Mouse (Mus musculus) hindlimb bud, embryonic 11.5 days (tissue): ENCODE results near the gene Cers6.

Experiments
- DNase-seq: peaks from one replicate; pipeline ENCODE4 v3.0.0-alpha.2; 2012; ENCODE audit warnings: low read depth, low spot score; ENCODE audit errors: extremely low spot score

The Cers6 gene

DNA sequence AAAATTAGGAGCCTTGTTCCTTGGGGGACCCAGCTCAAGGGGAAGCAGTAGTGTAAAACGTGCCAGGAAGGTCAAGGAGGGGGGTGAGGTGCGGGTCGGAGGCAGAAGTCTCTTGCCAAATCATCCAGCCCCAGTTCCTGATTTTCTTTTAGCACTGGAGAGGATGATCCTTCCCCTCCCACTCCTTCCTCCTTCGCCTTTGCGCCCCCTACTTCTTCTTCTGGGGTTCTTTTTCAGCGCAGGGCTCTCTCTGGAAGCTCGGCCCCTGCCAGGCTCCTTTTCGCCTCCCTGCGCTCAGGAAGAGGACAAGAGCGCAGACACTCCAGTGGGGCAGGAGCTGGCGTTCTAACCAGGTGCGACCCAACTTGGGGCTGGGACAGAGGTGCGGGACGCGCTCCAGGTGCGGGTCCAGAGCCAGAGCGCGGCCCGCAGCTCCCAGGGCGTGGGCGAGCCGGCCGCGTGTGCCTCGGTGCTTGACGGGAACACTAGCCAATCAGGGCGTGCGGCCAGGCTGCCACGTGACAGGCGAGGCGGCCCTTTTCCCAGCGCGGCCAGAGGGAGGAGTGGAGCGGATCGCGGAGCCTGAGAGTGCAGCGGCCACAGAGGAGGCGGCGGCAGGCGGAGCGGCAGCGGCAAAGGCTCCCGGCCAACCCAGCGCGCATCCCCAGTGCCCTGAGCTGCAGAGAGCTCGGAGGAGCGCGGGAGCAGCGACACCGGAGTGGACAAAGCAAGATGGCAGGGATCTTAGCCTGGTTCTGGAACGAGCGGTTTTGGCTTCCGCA, at the start of gene Cers6:
Gene Cers6, plus strand, starts transcription at position 538 of the 782 bp plus-strand sequence.
- no peak for DNase-seq

- DNase-seq: no peak
These were observed 46.8 kb upstream of the Cers6 start for GRCm38 (mm10) chr2:68814409-68814808.

DNA sequence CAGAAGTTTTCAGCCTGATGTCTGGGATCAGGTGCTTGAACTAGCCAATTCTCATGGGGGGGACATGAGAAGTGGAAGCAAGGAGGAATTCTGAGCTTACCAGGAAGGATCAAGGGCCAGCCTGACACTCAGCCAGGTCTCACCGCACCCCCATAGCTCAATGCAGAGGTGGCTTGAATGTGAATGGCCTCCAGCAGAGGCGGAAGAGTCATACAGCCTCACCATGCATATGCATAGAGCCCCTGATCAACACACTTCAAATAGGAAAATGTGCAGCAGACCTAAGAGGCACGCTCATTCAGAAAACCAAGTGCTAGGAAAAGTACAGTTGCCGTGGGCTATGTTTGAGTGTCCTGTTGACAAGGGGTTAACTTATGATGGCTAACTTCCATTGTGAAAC, 42.2 kb upstream of the Cers6 start:
- no peak for DNase-seq

DNA sequence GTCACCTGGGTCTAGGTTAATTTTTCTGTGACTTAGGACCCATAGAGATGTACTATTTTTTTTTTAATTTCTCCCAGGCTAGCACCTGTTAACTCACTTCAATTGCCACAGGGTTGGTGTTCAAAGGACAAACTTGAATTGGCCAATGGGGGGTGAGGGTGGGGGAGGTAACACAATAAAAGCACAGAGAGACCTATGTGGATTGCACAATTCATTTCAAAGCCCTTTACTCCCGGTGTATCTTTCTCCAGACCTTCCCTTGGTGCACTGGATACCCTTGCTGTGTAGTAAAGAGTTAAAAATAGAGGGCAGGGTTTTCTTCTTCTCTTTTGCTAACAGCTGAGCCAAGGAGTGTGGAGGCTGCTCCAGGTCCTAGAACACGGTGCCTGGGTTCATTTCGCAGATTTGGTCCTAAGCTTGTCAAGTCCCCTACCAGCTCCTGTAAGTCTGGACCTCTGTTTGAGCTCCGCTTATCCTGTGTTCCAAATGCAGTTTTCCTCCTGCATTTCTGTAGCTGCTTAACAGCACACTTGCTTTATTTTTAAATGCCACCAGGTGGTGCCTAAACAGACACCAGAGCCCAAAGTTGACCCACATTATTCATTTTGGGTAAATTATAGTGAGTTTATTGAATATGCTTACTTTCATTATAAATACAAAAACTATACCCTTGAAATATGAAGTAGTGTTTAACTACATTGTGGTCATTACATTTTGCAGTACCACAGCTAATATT, 38.9 kb upstream of the Cers6 start:
- no peak for DNase-seq

GRCm38 (mm10) chr2:68825326-68826020, 35.8 kb upstream of the Cers6 start:
- no peak for DNase-seq

GRCm38 (mm10) chr2:68843330-68843729, 17.9 kb upstream of the Cers6 start:
- no peak for DNase-seq

DNA sequence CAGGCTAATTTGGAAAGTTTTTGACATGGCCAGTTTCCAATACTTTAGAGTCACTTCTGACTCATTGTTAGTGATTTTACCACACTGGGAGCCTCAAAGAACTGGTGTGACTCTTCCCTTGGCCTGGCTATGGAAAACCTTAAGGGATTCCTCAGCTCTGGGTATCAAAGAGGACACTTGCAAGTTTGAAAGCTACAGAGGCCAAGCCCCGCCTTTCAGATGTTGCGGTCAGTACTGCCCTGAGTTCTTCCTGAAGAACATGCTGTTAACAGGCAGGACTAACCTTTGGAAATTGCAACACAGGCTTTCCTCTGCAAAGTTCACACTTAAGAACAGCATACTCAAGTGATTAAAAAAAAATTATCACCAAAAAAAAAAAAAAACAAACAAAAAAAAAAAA, 16.7 kb upstream of the Cers6 start:
- no peak for DNase-seq

- DNase-seq: no peak
These were observed 16.1 kb upstream of the Cers6 start for GRCm38 (mm10) chr2:68845002-68845740.

DNA sequence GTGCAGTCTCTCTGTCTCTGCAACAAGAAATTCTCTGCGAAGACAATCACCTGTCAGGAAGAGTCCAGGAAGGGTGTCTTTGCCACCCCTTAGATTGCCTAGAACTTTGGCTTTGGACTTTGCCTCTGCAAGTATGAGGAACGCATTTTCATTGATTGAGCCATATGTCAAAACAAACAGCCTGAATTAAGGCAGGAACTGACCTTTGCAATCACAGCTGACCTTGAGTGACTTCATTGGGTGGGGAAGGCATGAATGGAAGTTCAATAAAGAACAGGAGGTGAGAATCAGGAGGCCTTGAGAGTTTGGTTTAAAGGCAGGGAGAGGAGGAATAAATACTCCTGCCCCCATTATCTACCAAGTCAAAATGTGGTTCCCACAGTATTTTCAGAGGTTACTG, 850 bp upstream of the Cers6 start:
- DNase-seq: no peak

DNA sequence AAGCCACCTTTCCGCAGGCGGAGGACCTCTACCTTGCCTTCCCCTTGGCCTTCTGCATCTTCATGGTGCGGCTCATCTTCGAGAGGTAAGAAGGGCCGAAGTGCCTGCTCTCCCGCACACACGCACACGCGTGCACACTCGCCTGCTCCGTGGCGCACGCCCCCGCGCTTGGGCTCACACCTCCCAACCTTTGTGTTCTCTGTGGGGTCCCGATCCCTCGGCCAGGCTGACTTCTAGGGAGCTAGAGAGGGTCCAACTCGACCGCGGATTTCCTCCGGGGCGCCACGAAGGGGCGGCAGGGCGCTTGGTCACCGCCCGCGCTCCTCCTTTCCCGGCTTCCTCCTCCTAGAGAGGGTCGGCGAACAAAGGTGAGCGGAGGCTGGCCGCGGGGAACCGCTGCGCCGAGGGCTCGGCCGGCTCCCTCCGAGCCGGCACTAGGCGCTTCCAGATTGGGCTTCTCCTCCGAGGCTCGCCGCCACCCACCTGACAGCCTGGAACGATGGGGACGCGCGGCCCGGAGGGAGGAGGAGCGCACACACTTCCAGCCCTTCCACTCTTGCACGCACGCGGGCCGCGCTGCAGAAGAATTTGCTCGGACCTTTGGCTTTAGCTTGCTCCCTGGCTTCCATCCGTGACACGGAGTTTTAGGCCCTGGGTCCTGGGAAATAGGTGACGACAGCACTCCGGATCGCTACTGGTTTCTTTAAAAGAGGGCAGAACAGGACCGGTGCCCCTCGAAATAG, 651 bp downstream of the Cers6 start:
- no peak for DNase-seq

DNA sequence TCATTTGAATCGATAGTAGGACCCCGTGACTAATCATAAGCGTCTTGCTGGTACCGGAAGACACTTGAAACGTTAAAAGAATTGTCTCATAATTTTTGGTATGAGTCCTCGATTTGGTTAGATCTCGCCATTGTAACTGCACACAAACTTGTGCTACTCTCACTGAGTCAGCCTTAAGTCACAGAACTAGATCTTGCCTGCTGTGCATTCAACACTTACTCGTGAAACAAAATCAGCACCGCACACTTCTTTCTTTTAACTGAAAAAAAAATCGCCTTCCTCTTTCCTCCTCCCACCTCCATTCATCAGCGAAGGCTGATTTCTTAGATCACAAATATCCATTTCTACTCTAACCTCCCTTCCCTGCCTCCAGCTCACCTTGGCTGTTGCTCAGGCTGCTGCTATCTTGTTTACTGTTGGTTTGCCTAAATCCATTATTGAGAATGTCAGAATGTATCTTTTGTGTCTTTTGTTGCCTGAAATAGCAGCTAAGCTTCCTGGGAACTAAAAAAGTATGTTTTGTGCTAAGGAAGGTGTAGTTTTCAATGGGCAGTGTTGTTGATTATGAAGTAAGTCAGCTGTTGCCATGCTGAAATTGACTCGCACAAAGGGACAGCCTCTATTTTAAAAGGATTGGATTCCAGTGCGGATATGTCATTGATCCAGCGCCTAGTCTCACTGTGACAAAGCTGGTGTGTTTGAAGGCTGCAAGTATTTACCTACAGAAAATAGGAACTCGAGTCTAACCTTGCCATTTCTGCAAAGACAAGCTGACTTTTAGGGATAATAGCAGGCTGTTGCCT, 1.4 kb downstream of the Cers6 start:
- no peak for DNase-seq

GRCm38 (mm10) chr2:68863561-68863960, 2.3 kb downstream of the Cers6 start:
- no peak for DNase-seq

DNA sequence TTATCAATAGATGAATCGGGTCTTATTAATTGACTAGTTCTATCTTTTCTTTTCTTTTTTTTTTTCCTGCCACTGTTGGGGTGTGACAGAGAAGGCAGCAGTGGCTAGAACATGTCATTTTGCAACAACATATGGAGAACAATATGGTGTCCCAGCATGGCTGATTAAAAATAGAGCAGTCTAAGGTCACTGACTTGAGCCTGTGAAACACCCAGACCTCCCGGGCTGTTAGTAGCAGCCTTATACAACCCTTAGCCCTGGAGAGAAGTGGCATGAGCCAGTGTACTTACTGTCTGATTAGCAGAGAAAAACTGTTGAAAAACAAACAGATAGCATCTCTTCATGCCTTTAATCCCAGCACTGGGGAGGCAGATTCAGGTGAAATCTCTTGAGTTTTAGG, 3.1 kb downstream of the Cers6 start:
- DNase-seq: no peak

- no peak for DNase-seq
These were observed 5.9 kb downstream of the Cers6 start for GRCm38 (mm10) chr2:68867148-68867547.

DNA sequence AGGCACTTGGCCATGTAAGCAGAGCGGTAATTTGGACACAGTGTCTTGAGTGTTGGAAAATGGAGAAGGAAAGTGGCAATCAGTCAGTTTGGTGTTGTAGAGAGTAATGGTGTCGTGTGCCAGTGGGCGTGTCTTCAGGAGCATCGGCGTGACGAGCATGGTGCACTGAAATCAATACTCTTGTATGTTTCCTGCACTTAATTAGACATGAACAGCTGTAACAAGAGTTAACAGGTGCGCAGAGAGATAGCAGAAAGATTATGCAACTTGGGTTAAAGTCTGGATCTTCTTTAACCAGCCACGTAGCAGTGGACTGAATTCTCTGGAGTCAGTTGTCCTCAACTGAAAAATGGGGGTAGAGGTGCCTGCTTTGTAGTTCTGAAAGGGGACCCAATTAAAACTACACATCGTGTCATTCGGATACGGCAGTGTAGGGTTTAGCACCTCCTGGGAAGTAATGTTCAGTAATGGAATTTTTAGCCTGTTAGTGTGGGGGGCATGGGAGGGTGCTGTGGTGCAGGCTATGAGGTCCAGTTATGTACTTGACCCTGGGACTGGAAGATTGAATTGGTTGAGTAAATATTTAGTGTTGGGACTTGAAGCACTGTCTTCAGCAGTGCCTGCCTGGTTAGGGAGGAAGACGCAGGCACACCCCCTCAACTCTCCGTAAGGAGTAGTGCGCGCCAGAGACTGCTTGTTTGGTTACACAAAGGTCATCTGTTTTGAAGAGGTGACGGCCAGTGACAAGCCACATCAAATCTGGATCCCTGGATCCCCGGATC, 9.9 kb downstream of the Cers6 start:
- DNase-seq: no peak

GRCm38 (mm10) chr2:68873086-68873485, 11.8 kb downstream of the Cers6 start:
- no peak for DNase-seq

DNA sequence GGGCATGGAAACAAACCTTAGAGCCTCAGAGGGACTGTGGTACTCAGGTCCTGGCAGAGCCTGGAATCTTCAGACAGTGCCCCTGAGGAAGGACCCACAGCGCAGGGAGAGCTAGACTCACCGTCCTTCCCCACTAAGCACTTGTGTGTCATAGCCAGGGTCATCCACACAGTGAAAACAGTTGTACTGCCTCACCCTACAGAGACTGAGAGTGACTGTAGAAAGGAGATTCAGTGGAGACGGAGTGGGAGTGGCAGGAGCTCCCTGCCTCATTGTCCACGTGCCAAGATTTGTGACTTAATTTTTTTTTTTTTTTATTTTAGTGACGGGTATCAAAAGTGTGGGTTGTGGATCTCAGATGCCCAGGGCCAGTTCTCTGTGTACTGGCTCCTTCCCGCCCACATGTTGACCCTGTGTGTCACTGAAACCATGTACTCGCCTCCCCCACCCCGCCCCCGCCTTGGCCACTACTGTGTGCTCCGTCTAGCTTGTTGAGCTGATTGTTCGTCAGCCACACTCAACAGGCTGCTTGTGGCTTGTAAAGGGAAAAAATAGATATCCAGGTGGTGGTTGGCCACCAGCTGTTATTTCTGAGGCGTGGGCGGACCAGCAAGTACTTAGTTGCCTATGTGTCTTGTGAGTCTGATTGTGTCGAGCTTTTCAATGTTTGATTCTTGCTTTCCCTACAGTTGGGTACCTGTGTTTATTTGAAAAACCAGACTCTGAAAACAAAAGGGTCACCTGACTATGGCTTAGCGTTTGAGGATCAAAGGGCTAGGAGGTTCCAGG, 12.6 kb downstream of the Cers6 start:
- DNase-seq: no peak

- DNase-seq: no peak
These were observed 13.3 kb downstream of the Cers6 start for GRCm38 (mm10) chr2:68874575-68874974.
